Mouse (Mus musculus) forebrain, embryonic 11.5 days (tissue): ENCODE measurements around the gene Sgta. TPM values are rescaled to one million over a fixed set of nuclear protein-coding genes. Genes with fewer than 3 reads are reported as not detected.
"Not testable (repeated sequence)": the region's sequence is repeated elsewhere in the genome, so short reads cannot be mapped to it uniquely, and the experiment has no call there.

Experiments used
- ATAC-seq: fragments of 200-750 bp; cut with Nextera tagmentation; replicated peaks from 2 replicates; pipeline ENCODE4 v1.8.0; 2017; ENCODE audit warnings: moderate TSS enrichment; ENCODE audit not compliant: low FRiP score
- DNase-seq: peaks from one replicate; pipeline ENCODE4 v3.0.0-alpha.2; 2017; ENCODE audit warnings: low spot score
- H3K27ac ChIP-seq: fragments of 300-500 bp; sonication (generic); 2 replicates; pipeline ENCODE4 v1.5.1; 2014; ENCODE audit warnings: low read depth, low read length
- H3K27me3 ChIP-seq: fragments of 300-500 bp; sonication (generic); 2 replicates; pipeline ENCODE4 v1.6.1; 2014; ENCODE audit warnings: mild to moderate bottlenecking, low read length, mixed read lengths; ENCODE audit not compliant: control insufficient read depth, insufficient read depth
- H3K36me3 ChIP-seq: fragments of 300-500 bp; sonication (generic); 2 replicates; pipeline ENCODE4 v1.6.1; 2014; ENCODE audit warnings: mild to moderate bottlenecking, low read length, moderate library complexity, mixed read lengths; ENCODE audit not compliant: control insufficient read depth, insufficient read depth
- H3K4me1 ChIP-seq: fragments of 300-500 bp; sonication (generic); replicated peaks from 2 replicates; pipeline ENCODE4 v1.6.1; 2014; ENCODE audit warnings: low read length, mixed read lengths; ENCODE audit not compliant: control insufficient read depth, insufficient read depth
- H3K4me2 ChIP-seq: fragments of 300-500 bp; sonication (generic); 2 replicates; pipeline ENCODE4 v1.6.1; 2014; ENCODE audit warnings: low read depth, mild to moderate bottlenecking, low read length, moderate library complexity, mixed read lengths; ENCODE audit not compliant: severe bottlenecking
- H3K4me3 ChIP-seq: fragments of 300-500 bp; sonication (generic); 2 replicates; pipeline ENCODE4 v1.5.1; 2014; ENCODE audit warnings: low read depth, low read length
- H3K9ac ChIP-seq: fragments of 300-500 bp; sonication (generic); 2 replicates; pipeline ENCODE4 v1.6.1; 2014; ENCODE audit warnings: low read length
- H3K9me3 ChIP-seq: fragments of 300-500 bp; sonication (generic); 2 replicates; pipeline ENCODE4 v1.6.1; 2016; ENCODE audit warnings: low read length, mixed read lengths; ENCODE audit not compliant: control insufficient read depth
- WGBS: fragments of 180-500 bp; shearing (Covaris S2); extraction: QIAGEN DNeasy Blood & Tissue Kit; methylation state at CpG from one replicate; pipeline ENCODE4 v1.1.7; 2014; 5-methylcytosine and 5-hydroxymethylcytosine counted together
- polyA plus RNA-seq: library from polyadenylated mRNA; unstranded; fragments of >200 nt; fragmentation: Nextera tagmentation; extraction: Ambion mirVana; gene quantifications from 2 replicates; pipeline ENCODE4 v1.2.1, GENCODE M21; 2014

Sgta gene
- polyA plus RNA-seq, 1 experiment from 2014 or later: 265 TPM

- Histone ChIP-seq H3K27ac (no peak overlapping the region), H3K4me1 (no peaks in the 10 kb centered on the region), H3K4me3 (no peak overlapping the region), H3K9me3 (no peaks in the 10 kb centered on the region), H3K27me3 (no peaks in the 10 kb centered on the region), H3K36me3 (peaks cover 27% of the 10 kb centered on the region), H3K4me2 (no peak overlapping the region), H3K9ac (no peak overlapping the region)
- ATAC-seq (no peak), DNase-seq (no peak)
- WGBS: 92% methylated on average over 5 of the region's 5 CpGs
Observed at GRCm38 (mm10) chr10:81052577-81052976, 7.4 kb downstream of the Sgta start.

DNA sequence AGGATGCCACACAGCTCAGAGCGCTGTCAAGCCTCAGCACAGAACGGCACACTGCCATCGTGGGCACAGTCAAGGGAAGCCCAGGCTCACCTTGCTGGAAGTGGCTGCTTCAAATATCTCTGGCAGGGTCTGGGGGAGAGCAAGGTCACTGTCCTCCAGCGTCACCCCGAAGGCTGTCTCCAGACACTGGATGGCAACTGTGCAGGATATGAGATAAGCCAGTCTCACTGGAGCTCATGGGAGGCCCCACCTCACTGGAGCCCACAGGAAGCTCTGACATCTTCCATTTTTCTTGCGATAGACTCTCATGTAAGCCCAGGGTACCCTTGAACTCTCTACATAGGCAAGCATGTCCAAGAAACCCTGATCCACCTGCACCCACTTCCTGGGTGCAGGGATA is 8.8 kb downstream of the Sgta start:
- Histone ChIP-seq H3K4me1 (no peaks in the 10 kb centered on the region), H3K36me3 (peaks cover 31% of the 10 kb centered on the region), H3K27ac (no peak overlapping the region), H3K4me2 (no peak overlapping the region), H3K27me3 (no peaks in the 10 kb centered on the region), H3K9me3 (no peaks in the 10 kb centered on the region), H3K4me3 (no peak overlapping the region), H3K9ac (no peak overlapping the region)
- ATAC-seq: no peak
- no peak for DNase-seq
- 93% methylated on average over 6 of the region's 6 CpGs for WGBS

DNA sequence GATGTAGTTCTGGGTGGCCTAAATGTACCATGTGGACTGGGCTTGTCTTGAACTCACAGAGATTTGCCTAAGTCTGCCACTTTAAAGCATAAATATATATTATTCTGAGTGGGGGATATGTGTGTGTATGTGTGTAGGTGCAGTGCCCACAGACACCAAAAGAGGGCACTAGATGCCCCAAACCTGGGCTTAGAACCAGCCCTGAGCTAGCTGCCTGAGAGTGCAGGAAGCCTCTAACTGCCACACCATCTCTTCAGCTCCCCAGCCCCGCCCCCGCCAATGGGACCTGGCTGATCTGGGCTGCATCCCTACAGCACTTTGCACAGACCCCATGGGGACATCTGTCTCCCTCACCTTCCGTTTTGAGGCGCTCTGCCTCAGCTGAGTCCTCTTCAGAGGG is 9.3 kb downstream of the Sgta start:
- Histone ChIP-seq H3K4me1 (no peaks in the 10 kb centered on the region), H3K4me3 (no peak overlapping the region), H3K27me3 (no peaks in the 10 kb centered on the region), H3K4me2 (no peak overlapping the region), H3K36me3 (peaks cover 33% of the 10 kb centered on the region), H3K27ac (no peak overlapping the region), H3K9ac (no peak overlapping the region), H3K9me3 (no peaks in the 10 kb centered on the region)
- no peak for DNase-seq
- ATAC-seq: no peak
- WGBS: 85% methylated on average over 4 of the region's 4 CpGs

GRCm38 (mm10) chr10:81045246-81045645 is 14.7 kb downstream of the Sgta start:
- ATAC-seq: not testable (repeated sequence)
- peaks cover 34% of the 10 kb centered on the region for H3K36me3 ChIP-seq

GRCm38 (mm10) chr10:81041458-81042175 is 18.4 kb downstream of the Sgta start:
- H3K4me3 ChIP-seq: no peak overlapping the region
- DNase-seq (peak; percentile 83), ATAC-seq (no peak)
- no peaks in the 10 kb centered on the region for H3K27me3 ChIP-seq
- no peak overlapping the region for H3K9ac ChIP-seq
- no peak overlapping the region for H3K27ac ChIP-seq
- peaks cover 12% of the 10 kb centered on the region; the same call in 1 of the 2 replicates for H3K36me3 ChIP-seq
- no peaks in the 10 kb centered on the region for H3K9me3 ChIP-seq
- 37% methylated on average over 13 of the region's 13 CpGs for WGBS
- no peak overlapping the region for H3K4me2 ChIP-seq
- peaks cover 3% of the 10 kb centered on the region; the same call in 1 of the 2 replicates for H3K4me1 ChIP-seq

More at GRCm38 (mm10) chr10:81045246-81045645, 14.7 kb downstream of the Sgta start:
- H3K27me3 ChIP-seq, H3K27ac ChIP-seq, H3K4me1 ChIP-seq, DNase-seq, H3K9me3 ChIP-seq, H3K4me2 ChIP-seq, H3K4me3 ChIP-seq, H3K9ac ChIP-seq: not testable (repeated sequence)
- 93% methylated on average over 11 of the region's 14 CpGs for WGBS

- Histone ChIP-seq H3K36me3 (no peaks in the 10 kb centered on the region), H3K4me1 (peaks cover 3% of the 10 kb centered on the region; the same call in 1 of the 2 replicates), H3K9me3 (no peaks in the 10 kb centered on the region), H3K27me3 (no peaks in the 10 kb centered on the region), H3K9ac (peak within 1 kb of the TSS; percentile 72), H3K4me2 (peak within 1 kb of the TSS; percentile 49), H3K4me3 (peak within 1 kb of the TSS; percentile 65), H3K27ac (peak within 1 kb of the TSS; percentile 58; the same call in 1 of the 2 replicates)
- ATAC-seq: peak; percentile 99
- WGBS: 1% methylated on average over 33 of the region's 35 CpGs
- DNase-seq: peak; percentile 99
Observed at GRCm38 (mm10) chr10:81036988-81037580, 22.9 kb downstream of the Sgta start, which contains the start of gene Slc39a3. Gene Slc39a3, minus strand, starts transcription at chr10:81037426.

- ATAC-seq: no peak
- Histone ChIP-seq H3K9ac (no peak overlapping the region), H3K4me2 (no peak overlapping the region), H3K4me3 (no peak overlapping the region), H3K27me3 (no peaks in the 10 kb centered on the region), H3K36me3 (no peaks in the 10 kb centered on the region), H3K9me3 (no peaks in the 10 kb centered on the region), H3K4me1 (peaks cover 3% of the 10 kb centered on the region; the same call in 1 of the 2 replicates), H3K27ac (no peak overlapping the region)
- 78% methylated on average over 7 of the region's 7 CpGs for WGBS
- no peak for DNase-seq
Observed at GRCm38 (mm10) chr10:81036251-81036650, 23.7 kb downstream of the Sgta start.

- H3K4me1 ChIP-seq: peaks cover 3% of the 10 kb centered on the region; the same call in 1 of the 2 replicates
- H3K36me3 ChIP-seq: no peaks in the 10 kb centered on the region; the same call in 1 of the 2 replicates
- no peak overlapping the region for H3K9ac ChIP-seq
- WGBS: 84% methylated on average over 10 of the region's 10 CpGs
- ATAC-seq (no peak), DNase-seq (no peak)
- no peaks in the 10 kb centered on the region for H3K27me3 ChIP-seq
- no peak overlapping the region for H3K27ac ChIP-seq
- no peaks in the 10 kb centered on the region for H3K9me3 ChIP-seq
- H3K4me3 ChIP-seq: no peak overlapping the region
- H3K4me2 ChIP-seq: no peak overlapping the region
Observed at GRCm38 (mm10) chr10:81033586-81033985, 26.4 kb downstream of the Sgta start.
